Mouse (Mus musculus): ENCODE data around the gene Zmym5. TPM values are rescaled to one million over a fixed set of nuclear protein-coding genes. Genes with fewer than 3 reads are reported as not detected.

The Zmym5 gene
- polyA plus RNA-seq, 2 experiments: 22.0 to 32.9 TPM

- DNase-seq (ENCODE audit: low spot score): no peak
- no peak for ATAC-seq (ENCODE audit: low FRiP score, low read depth)
- Histone ChIP-seq H3K9me3 (ENCODE audit: control insufficient read depth, low read length) (no peaks in the 10 kb centered on the region), H3K4me2 (replicated peaks; ENCODE audit: low read depth, low read length, severe bottlenecking) (no peak overlapping the region), H3K4me3 (replicated peaks; ENCODE audit: low read length) (no peak overlapping the region), H3K36me3 (ENCODE audit: control insufficient read depth, insufficient read depth, low read length) (no peaks in the 10 kb centered on the region), H3K4me1 (ENCODE audit: control insufficient read depth, insufficient read depth, low read length) (no peaks in the 10 kb centered on the region), H3K9ac (ENCODE audit: low read depth, low read length, severe bottlenecking) (no peak overlapping the region), H3K27me3 (ENCODE audit: control insufficient read depth, insufficient read depth, low read length) (no peaks in the 10 kb centered on the region), H3K27ac (replicated peaks; ENCODE audit: low read depth, low read length) (no peak overlapping the region)
- 81% methylated on average over 1 of the region's 1 CpGs for WGBS
- no peak for TF ChIP-seq POLR2A (IDR thresholded peaks at IDR 0.05; ENCODE audit: borderline replicate concordance, extremely low read depth, insufficient read depth, insufficient read length)
Measured at GRCm38 (mm10) chr14:56784575-56784974, 26.9 kb downstream of the Zmym5 start.

GRCm38 (mm10) chr14:56778933-56779300 lies 32.6 kb downstream of the Zmym5 start:
- TF ChIP-seq POLR2A (IDR thresholded peaks at IDR 0.05; ENCODE audit: borderline replicate concordance, extremely low read depth, insufficient read depth, insufficient read length): no peak
- H3K4me1 ChIP-seq (ENCODE audit: control insufficient read depth, insufficient read depth, low read length): peaks cover 17% of the 10 kb centered on the region
- WGBS: 46% methylated on average over 3 of the region's 3 CpGs
- H3K27ac ChIP-seq (replicated peaks; ENCODE audit: low read depth, low read length): peak overlapping the region; percentile 95
- no peaks in the 10 kb centered on the region for H3K9me3 ChIP-seq (ENCODE audit: control insufficient read depth, low read length)
- no peaks in the 10 kb centered on the region for H3K27me3 ChIP-seq (ENCODE audit: control insufficient read depth, insufficient read depth, low read length)
- ATAC-seq (ENCODE audit: low FRiP score, low read depth) (no peak), DNase-seq (ENCODE audit: low spot score) (no peak)
- peak overlapping the region; percentile 73 for H3K4me2 ChIP-seq (replicated peaks; ENCODE audit: low read depth, low read length, severe bottlenecking)
- peak overlapping the region; percentile 84 for H3K9ac ChIP-seq (ENCODE audit: low read depth, low read length, severe bottlenecking)
- peak overlapping the region; percentile 97 for H3K4me3 ChIP-seq (replicated peaks; ENCODE audit: low read length)
- H3K36me3 ChIP-seq (ENCODE audit: control insufficient read depth, insufficient read depth, low read length): no peaks in the 10 kb centered on the region

GRCm38 (mm10) chr14:56778200-56778932 lies 33.1 kb downstream of the Zmym5 start, which contains the start of gene Pspc1:
Gene Pspc1, minus strand, starts transcription at chr14:56778316.
- peaks cover 20% of the 10 kb centered on the region for H3K4me1 ChIP-seq (ENCODE audit: control insufficient read depth, insufficient read depth, low read length)
- H3K27ac ChIP-seq (replicated peaks; ENCODE audit: low read depth, low read length): peak within 1 kb of the TSS; percentile 95
- peak within 1 kb of the TSS; percentile 97 for H3K4me3 ChIP-seq (replicated peaks; ENCODE audit: low read length)
- ATAC-seq (ENCODE audit: low FRiP score, low read depth) (peak; percentile 97), DNase-seq (ENCODE audit: low spot score) (peak; percentile 99)
- no peaks in the 10 kb centered on the region for H3K9me3 ChIP-seq (ENCODE audit: control insufficient read depth, low read length)
- peak; percentile 77; the same call in 1 of the 2 replicates for TF ChIP-seq POLR2A (IDR thresholded peaks at IDR 0.05; ENCODE audit: borderline replicate concordance, extremely low read depth, insufficient read depth, insufficient read length)
- peak within 1 kb of the TSS; percentile 73 for H3K4me2 ChIP-seq (replicated peaks; ENCODE audit: low read depth, low read length, severe bottlenecking)
- H3K9ac ChIP-seq (ENCODE audit: low read depth, low read length, severe bottlenecking): peak within 1 kb of the TSS; percentile 84
- no peaks in the 10 kb centered on the region for H3K27me3 ChIP-seq (ENCODE audit: control insufficient read depth, insufficient read depth, low read length)
- under 1% methylated on average over 36 of the region's 36 CpGs for WGBS
- no peaks in the 10 kb centered on the region for H3K36me3 ChIP-seq (ENCODE audit: control insufficient read depth, insufficient read depth, low read length)

GRCm38 (mm10) chr14:56777360-56778136 lies 34.0 kb downstream of the Zmym5 start:
- no peaks in the 10 kb centered on the region for H3K9me3 ChIP-seq (ENCODE audit: control insufficient read depth, low read length)
- no peaks in the 10 kb centered on the region for H3K27me3 ChIP-seq (ENCODE audit: control insufficient read depth, insufficient read depth, low read length)
- WGBS: under 1% methylated on average over 70 of the region's 71 CpGs
- peak overlapping the region; percentile 73 for H3K4me2 ChIP-seq (replicated peaks; ENCODE audit: low read depth, low read length, severe bottlenecking)
- H3K4me3 ChIP-seq (replicated peaks; ENCODE audit: low read length): peak overlapping the region; percentile 97
- ATAC-seq (ENCODE audit: low FRiP score, low read depth) (peak; percentile 24), DNase-seq (ENCODE audit: low spot score) (peak; percentile 18)
- H3K27ac ChIP-seq (replicated peaks; ENCODE audit: low read depth, low read length): peak overlapping the region; percentile 95
- peak overlapping the region; percentile 84 for H3K9ac ChIP-seq (ENCODE audit: low read depth, low read length, severe bottlenecking)
- H3K36me3 ChIP-seq (ENCODE audit: control insufficient read depth, insufficient read depth, low read length): no peaks in the 10 kb centered on the region
- peaks cover 20% of the 10 kb centered on the region for H3K4me1 ChIP-seq (ENCODE audit: control insufficient read depth, insufficient read depth, low read length)
- no peak for TF ChIP-seq POLR2A (IDR thresholded peaks at IDR 0.05; ENCODE audit: borderline replicate concordance, extremely low read depth, insufficient read depth, insufficient read length)

GRCm38 (mm10) chr14:56776571-56777238 lies 34.8 kb downstream of the Zmym5 start:
- H3K27me3 ChIP-seq (ENCODE audit: control insufficient read depth, insufficient read depth, low read length): no peaks in the 10 kb centered on the region
- peaks cover 6% of the 10 kb centered on the region for H3K36me3 ChIP-seq (ENCODE audit: control insufficient read depth, insufficient read depth, low read length)
- no peak overlapping the region for H3K27ac ChIP-seq (replicated peaks; ENCODE audit: low read depth, low read length)
- peaks cover 20% of the 10 kb centered on the region for H3K4me1 ChIP-seq (ENCODE audit: control insufficient read depth, insufficient read depth, low read length)
- no peak for TF ChIP-seq POLR2A (IDR thresholded peaks at IDR 0.05; ENCODE audit: borderline replicate concordance, extremely low read depth, insufficient read depth, insufficient read length)
- 33% methylated on average over 11 of the region's 11 CpGs for WGBS
- ATAC-seq (ENCODE audit: low FRiP score, low read depth): no peak
- no peak for DNase-seq (ENCODE audit: low spot score)
- H3K4me2 ChIP-seq (replicated peaks; ENCODE audit: low read depth, low read length, severe bottlenecking): peak overlapping the region; percentile 73
- peak overlapping the region; percentile 84 for H3K9ac ChIP-seq (ENCODE audit: low read depth, low read length, severe bottlenecking)
- H3K4me3 ChIP-seq (replicated peaks; ENCODE audit: low read length): peak overlapping the region; percentile 97
- no peaks in the 10 kb centered on the region for H3K9me3 ChIP-seq (ENCODE audit: control insufficient read depth, low read length)

All from limb, embryonic 14.5 days (tissue).